Mouse (Mus musculus): ENCODE results near the gene Slf2. TPM values are rescaled to one million over a fixed set of nuclear protein-coding genes. Genes with fewer than 3 reads are reported as not detected.

Gene Slf2
- polyA plus RNA-seq, 1 experiment from 2014 or later = 27.2 TPM

GRCm38 (mm10) chr19:44898646-44899045 lies 32.3 kb upstream of the Slf2 start:
- Histone ChIP-seq H3K4me2 (no peak overlapping the region), H3K4me3 (no peak overlapping the region), H3K27ac (replicated peaks) (peak overlapping the region; percentile 74), H3K9ac (no peak overlapping the region), H3K36me3 (no peaks in the 10 kb centered on the region), H3K9me3 (no peaks in the 10 kb centered on the region), H3K4me1 (peaks cover 45% of the 10 kb centered on the region), H3K27me3 (replicated peaks) (peaks cover 26% of the 10 kb centered on the region)
- no peak for ATAC-seq (ENCODE audit: extremely low read depth, insufficient number of reproducible peaks, low FRiP score, low TSS enrichment)
- 29% methylated on average over 3 of the region's 3 CpGs for WGBS

GRCm38 (mm10) chr19:44899104-44899793 lies 31.7 kb upstream of the Slf2 start:
- Histone ChIP-seq H3K4me2 (peak overlapping the region; percentile 18; the same call in 1 of the 2 replicates), H3K27ac (replicated peaks) (peak overlapping the region; percentile 74), H3K4me3 (no peak overlapping the region), H3K27me3 (replicated peaks) (peaks cover 20% of the 10 kb centered on the region), H3K9ac (peak overlapping the region; percentile 50), H3K36me3 (no peaks in the 10 kb centered on the region), H3K4me1 (peaks cover 48% of the 10 kb centered on the region), H3K9me3 (no peaks in the 10 kb centered on the region)
- peak; percentile 20; the same call in 1 of the 2 replicates for ATAC-seq (ENCODE audit: extremely low read depth, insufficient number of reproducible peaks, low FRiP score, low TSS enrichment)
- 8% methylated on average over 9 of the region's 9 CpGs for WGBS

GRCm38 (mm10) chr19:44899947-44900773 lies 30.8 kb upstream of the Slf2 start:
- H3K4me2 ChIP-seq = peak overlapping the region; percentile 31
- peak overlapping the region; percentile 74 for H3K27ac ChIP-seq (replicated peaks)
- peak; percentile 14; the same call in 1 of the 2 replicates for ATAC-seq (ENCODE audit: extremely low read depth, insufficient number of reproducible peaks, low FRiP score, low TSS enrichment)
- peaks cover 52% of the 10 kb centered on the region for H3K4me1 ChIP-seq
- peak overlapping the region; percentile 50 for H3K9ac ChIP-seq
- no peak overlapping the region for H3K4me3 ChIP-seq
- 30% methylated on average over 21 of the region's 22 CpGs for WGBS
- no peaks in the 10 kb centered on the region for H3K9me3 ChIP-seq
- peaks cover 16% of the 10 kb centered on the region for H3K27me3 ChIP-seq (replicated peaks)
- no peaks in the 10 kb centered on the region for H3K36me3 ChIP-seq

GRCm38 (mm10) chr19:44901047-44901446 lies 29.9 kb upstream of the Slf2 start:
- no peaks in the 10 kb centered on the region for H3K9me3 ChIP-seq
- H3K4me1 ChIP-seq = peaks cover 61% of the 10 kb centered on the region
- H3K27me3 ChIP-seq (replicated peaks) = peaks cover 9% of the 10 kb centered on the region
- no peak overlapping the region for H3K9ac ChIP-seq
- H3K36me3 ChIP-seq = no peaks in the 10 kb centered on the region
- WGBS = 58% methylated on average over 3 of the region's 3 CpGs
- H3K27ac ChIP-seq (replicated peaks) = peak overlapping the region; percentile 74
- ATAC-seq (ENCODE audit: extremely low read depth, insufficient number of reproducible peaks, low FRiP score, low TSS enrichment) = no peak
- no peak overlapping the region for H3K4me2 ChIP-seq
- no peak overlapping the region for H3K4me3 ChIP-seq

GRCm38 (mm10) chr19:44902324-44902723 lies 28.6 kb upstream of the Slf2 start:
- Histone ChIP-seq H3K27me3 (replicated peaks) (no peaks in the 10 kb centered on the region), H3K9me3 (no peaks in the 10 kb centered on the region), H3K9ac (no peak overlapping the region), H3K27ac (replicated peaks) (no peak overlapping the region), H3K4me3 (no peak overlapping the region), H3K4me2 (no peak overlapping the region), H3K4me1 (peaks cover 68% of the 10 kb centered on the region), H3K36me3 (no peaks in the 10 kb centered on the region)
- no peak for ATAC-seq (ENCODE audit: extremely low read depth, insufficient number of reproducible peaks, low FRiP score, low TSS enrichment)
- WGBS = 45% methylated on average over 4 of the region's 4 CpGs

GRCm38 (mm10) chr19:44903343-44904000 lies 27.5 kb upstream of the Slf2 start:
- Histone ChIP-seq H3K9ac (no peak overlapping the region), H3K27ac (replicated peaks) (no peak overlapping the region)
- 55% methylated on average over 6 of the region's 6 CpGs for WGBS

GRCm38 (mm10) chr19:44904141-44904720 lies 26.7 kb upstream of the Slf2 start:
- Histone ChIP-seq H3K27me3 (replicated peaks) (no peaks in the 10 kb centered on the region), H3K4me3 (no peak overlapping the region), H3K27ac (replicated peaks) (no peak overlapping the region; the same call in 1 of the 2 replicates), H3K9ac (no peak overlapping the region), H3K4me2 (no peak overlapping the region), H3K4me1 (peaks cover 70% of the 10 kb centered on the region), H3K36me3 (no peaks in the 10 kb centered on the region), H3K9me3 (no peaks in the 10 kb centered on the region)
- 40% methylated on average over 6 of the region's 6 CpGs for WGBS
- no peak for ATAC-seq (ENCODE audit: extremely low read depth, insufficient number of reproducible peaks, low FRiP score, low TSS enrichment)

More at GRCm38 (mm10) chr19:44903343-44904000, 27.5 kb upstream of the Slf2 start:
- H3K4me2 ChIP-seq = no peak overlapping the region
- no peaks in the 10 kb centered on the region for H3K9me3 ChIP-seq
- H3K4me1 ChIP-seq = peaks cover 70% of the 10 kb centered on the region
- no peaks in the 10 kb centered on the region for H3K36me3 ChIP-seq
- ATAC-seq (ENCODE audit: extremely low read depth, insufficient number of reproducible peaks, low FRiP score, low TSS enrichment) = no peak
- H3K4me3 ChIP-seq = no peak overlapping the region
- no peaks in the 10 kb centered on the region for H3K27me3 ChIP-seq (replicated peaks)

- Histone ChIP-seq H3K4me1 (peaks cover 61% of the 10 kb centered on the region), H3K9me3 (no peaks in the 10 kb centered on the region), H3K36me3 (no peaks in the 10 kb centered on the region), H3K4me2 (no peak overlapping the region), H3K4me3 (no peak overlapping the region), H3K27ac (replicated peaks) (0 out of 2 replicates have a peak overlapping the region, but pooled peaks have one; percentile 36), H3K9ac (no peak overlapping the region), H3K27me3 (replicated peaks) (no peaks in the 10 kb centered on the region)
- ATAC-seq (ENCODE audit: extremely low read depth, insufficient number of reproducible peaks, low FRiP score, low TSS enrichment) = no peak
- WGBS = 42% methylated on average over 4 of the region's 4 CpGs
Measured at GRCm38 (mm10) chr19:44905316-44905715, 25.6 kb upstream of the Slf2 start.

GRCm38 (mm10) chr19:44907851-44908690 lies 22.9 kb upstream of the Slf2 start:
- Histone ChIP-seq H3K9ac (no peak overlapping the region), H3K36me3 (no peaks in the 10 kb centered on the region), H3K4me1 (peaks cover 42% of the 10 kb centered on the region), H3K27me3 (replicated peaks) (no peaks in the 10 kb centered on the region), H3K27ac (replicated peaks) (peak overlapping the region; percentile 83), H3K4me3 (no peak overlapping the region), H3K4me2 (no peak overlapping the region), H3K9me3 (no peaks in the 10 kb centered on the region)
- 46% methylated on average over 15 of the region's 15 CpGs for WGBS
- peak; percentile 51; the same call in 1 of the 2 replicates for ATAC-seq (ENCODE audit: extremely low read depth, insufficient number of reproducible peaks, low FRiP score, low TSS enrichment)

- Histone ChIP-seq H3K9ac (no peak overlapping the region), H3K36me3 (no peaks in the 10 kb centered on the region), H3K4me3 (no peak overlapping the region), H3K4me1 (peaks cover 41% of the 10 kb centered on the region), H3K27ac (replicated peaks) (peak overlapping the region; percentile 83), H3K27me3 (replicated peaks) (no peaks in the 10 kb centered on the region), H3K4me2 (no peak overlapping the region), H3K9me3 (no peaks in the 10 kb centered on the region)
- no peak for ATAC-seq (ENCODE audit: extremely low read depth, insufficient number of reproducible peaks, low FRiP score, low TSS enrichment)
- WGBS = 60% methylated on average over 11 of the region's 11 CpGs
Measured at GRCm38 (mm10) chr19:44908836-44909460, 22.0 kb upstream of the Slf2 start.

Data from heart, embryonic 13.5 days (tissue).